Mouse (Mus musculus) kidney, adult 2 months (tissue): ENCODE data around the gene Rras.

ENCODE experiments used
- CTCF ChIP-seq: fragments of 200-500 bp; conservative IDR thresholded peaks from 2 replicates; pipeline ENCODE4 v1.5.1; 2011; ENCODE audit warnings: low read depth, mild to moderate bottlenecking, control low read depth, low read length, moderate library complexity, mixed read lengths; ENCODE audit not compliant: insufficient read depth, insufficient read length
- POLR2A ChIP-seq: fragments of 200-500 bp; IDR thresholded peaks from one replicate; pipeline ENCODE4 v1.6.1; 2011; ENCODE audit warnings: low read depth, low read length, control low read depth

- TF ChIP-seq POLR2A (no peak), CTCF (no peak)
Observed at GRCm38 (mm10) chr7:45046853-45047350, 29.1 kb downstream of the Rras start.
